Mouse (Mus musculus) MEL (cell line): Measurements from ENCODE around the gene Rnf220.

ENCODE experiments used
- BHLHE40 ChIP-seq: IDR thresholded peaks from 2 replicates; pipeline ENCODE4 v1.6.1; 2012; ENCODE audit warnings: low read depth, mild to moderate bottlenecking, inconsistent platforms, low read length, improper control_type of control experiment, borderline replicate concordance
- CTCF ChIP-seq, 3 experiments: IDR thresholded peaks in 2 of 3; conservative IDR thresholded peaks in 1 of 3; 2 replicates each; pipeline ENCODE4 v1.5.1; 2011 to 2012; ENCODE audit warnings: low read length in 3 of 3, low read depth in 2 of 3, mild to moderate bottlenecking in 2 of 3, improper control_type of control experiment in 1 of 3, inconsistent platforms in 1 of 3, mixed read lengths in 1 of 3, moderate library complexity in 1 of 3; ENCODE audit not compliant: control insufficient read depth in 1 of 3, insufficient read depth in 1 of 3, poor library complexity in 1 of 3, severe bottlenecking in 1 of 3
- JUND ChIP-seq: IDR thresholded peaks from 2 replicates; pipeline ENCODE4 v1.6.1; 2011; ENCODE audit warnings: low read depth, mild to moderate bottlenecking, improper control_type of control experiment, low read length
- POLR2AphosphoS2 ChIP-seq: IDR thresholded peaks from 2 replicates; pipeline ENCODE4 v1.6.1; 2011; ENCODE audit warnings: low read length, improper control_type of control experiment
- SMC3 ChIP-seq: IDR thresholded peaks from 2 replicates; pipeline ENCODE4 v1.6.1; 2011; ENCODE audit warnings: low read depth, low read length, improper control_type of control experiment
- UBTF ChIP-seq: IDR thresholded peaks from 2 replicates; pipeline ENCODE4 v1.6.1; 2012; ENCODE audit warnings: low read depth, mild to moderate bottlenecking, inconsistent platforms, low read length, improper control_type of control experiment, moderate library complexity, borderline replicate concordance; ENCODE audit not compliant: insufficient read depth
- USF1 ChIP-seq: IDR thresholded peaks from 2 replicates; pipeline ENCODE4 v1.6.1; 2014; ENCODE audit warnings: low read depth, mild to moderate bottlenecking, inconsistent platforms, low read length, improper control_type of control experiment, moderate library complexity

DNA sequence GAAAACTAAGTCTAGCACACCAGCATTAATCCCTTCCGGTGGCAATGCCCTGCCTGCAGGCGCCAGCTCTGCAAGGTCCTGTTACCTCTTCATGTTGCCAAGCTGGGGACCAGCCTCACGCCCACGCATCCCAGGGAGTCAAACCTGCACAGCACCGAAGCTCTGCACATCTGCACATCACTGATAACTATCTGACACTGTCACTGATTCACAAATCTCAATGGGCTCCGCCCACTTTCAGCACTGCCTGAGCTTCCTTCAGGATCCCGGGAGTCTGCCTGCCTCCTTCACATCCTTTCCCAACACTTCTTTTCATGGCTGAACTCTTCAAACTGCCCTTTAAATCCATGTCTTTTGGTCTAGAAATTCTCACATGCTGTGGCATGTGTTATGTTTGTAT, 138.9 kb downstream of the Rnf220 start:
- TF ChIP-seq POLR2AphosphoS2: no peak
- no peak for TF ChIP-seq USF1
- no peak for TF ChIP-seq CTCF (IDR thresholded peaks at IDR 0.05 in 2 of 3, conservative IDR thresholded peaks at IDR 0.05 in 1 of 3; ENCODE audit: control insufficient read depth in 1 of 3, insufficient read depth in 1 of 3, low read depth in 2 of 3, low read length in 3 of 3, poor library complexity in 1 of 3, severe bottlenecking in 1 of 3)
- no peak for TF ChIP-seq BHLHE40
- no peak for TF ChIP-seq JUND
- no peak for TF ChIP-seq UBTF
- no peak for TF ChIP-seq SMC3
